Mouse (Mus musculus): Measurements from ENCODE around the gene Clec1b.

Clec1b gene

DNA sequence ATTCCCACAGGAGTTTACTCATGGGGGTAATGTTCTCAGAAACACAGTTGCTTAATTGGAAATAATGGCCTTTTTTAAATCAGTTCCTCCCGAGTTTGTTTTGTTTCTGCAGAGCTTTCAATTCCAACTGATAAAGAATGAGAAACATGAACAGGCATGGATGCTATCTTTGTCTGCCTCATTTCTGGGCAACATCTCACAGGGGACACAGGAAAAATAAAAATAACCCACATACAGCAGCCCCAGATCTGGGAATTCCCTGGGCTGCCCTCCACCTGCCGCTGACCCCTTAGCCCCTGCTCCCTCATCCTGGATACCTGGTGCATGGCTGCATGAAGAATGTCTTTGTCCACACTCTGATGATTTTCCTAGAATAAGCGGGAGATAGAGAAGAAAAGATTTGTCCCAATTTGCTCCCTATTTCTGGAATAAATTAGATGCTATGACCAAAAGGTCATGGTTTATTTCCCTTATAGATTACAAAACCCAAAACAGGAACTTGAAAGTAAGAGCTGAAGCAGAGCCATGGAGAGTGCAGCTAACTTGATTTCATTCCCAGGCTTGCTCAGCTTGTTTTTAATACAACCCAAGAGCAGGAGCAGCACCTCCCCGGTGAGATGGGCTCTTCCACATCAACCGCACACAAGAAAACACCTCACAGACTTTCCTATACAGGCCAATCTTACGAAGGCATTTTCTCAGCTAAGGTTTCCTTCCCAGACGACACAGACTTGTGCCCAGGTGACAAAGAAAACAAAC lies 27.5 kb upstream of the Clec1b start:
- Histone ChIP-seq H3K9me3 (ENCODE audit: low read length) (no peaks in the 10 kb centered on the region), H3K27me3 (ENCODE audit: insufficient read depth, low read length) (no peaks in the 10 kb centered on the region), H3K4me3 (replicated peaks; ENCODE audit: low read length) (no peak overlapping the region), H3K4me1 (replicated peaks; ENCODE audit: low read depth, low read length) (peaks cover 2% of the 10 kb centered on the region; the same call in 1 of the 2 replicates), H3K36me3 (ENCODE audit: insufficient read depth, low read length) (no peaks in the 10 kb centered on the region)
- no peak for TF ChIP-seq POU5F1 (IDR thresholded peaks at IDR 0.05; ENCODE audit: borderline replicate concordance, low read length)
- no peak for TF ChIP-seq CTCF (conservative IDR thresholded peaks at IDR 0.05; ENCODE audit: low read length)
- no peak for TF ChIP-seq NANOG (IDR thresholded peaks at IDR 0.05; ENCODE audit: borderline replicate concordance, low read length)

- H3K9me3 ChIP-seq (ENCODE audit: low read length) = peaks cover 7% of the 10 kb centered on the region
- H3K4me3 ChIP-seq (replicated peaks; ENCODE audit: low read length) = no peak overlapping the region
- no peaks in the 10 kb centered on the region for H3K36me3 ChIP-seq (ENCODE audit: insufficient read depth, low read length)
- H3K27me3 ChIP-seq (ENCODE audit: insufficient read depth, low read length) = no peaks in the 10 kb centered on the region
- TF ChIP-seq POU5F1 (IDR thresholded peaks at IDR 0.05; ENCODE audit: borderline replicate concordance, low read length) = no peak
- no peak for TF ChIP-seq CTCF (conservative IDR thresholded peaks at IDR 0.05; ENCODE audit: low read length)
- TF ChIP-seq NANOG (IDR thresholded peaks at IDR 0.05; ENCODE audit: borderline replicate concordance, low read length) = no peak
- no peaks in the 10 kb centered on the region for H3K4me1 ChIP-seq (replicated peaks; ENCODE audit: low read depth, low read length)
Measured at GRCm38 (mm10) chr6:129374937-129375471, 22.1 kb upstream of the Clec1b start.

GRCm38 (mm10) chr6:129380454-129380853 lies 16.6 kb upstream of the Clec1b start:
- no peak overlapping the region for H3K4me3 ChIP-seq (replicated peaks; ENCODE audit: low read length)
- no peaks in the 10 kb centered on the region for H3K27me3 ChIP-seq (ENCODE audit: insufficient read depth, low read length)
- H3K9me3 ChIP-seq (ENCODE audit: low read length) = peaks cover 7% of the 10 kb centered on the region
- 0 out of 2 replicates have a peak, but pooled peaks cover 3% of the 10 kb centered on the region for H3K4me1 ChIP-seq (replicated peaks; ENCODE audit: low read depth, low read length)
- TF ChIP-seq NANOG (IDR thresholded peaks at IDR 0.05; ENCODE audit: borderline replicate concordance, low read length) = no peak
- no peak for TF ChIP-seq CTCF (conservative IDR thresholded peaks at IDR 0.05; ENCODE audit: low read length)
- TF ChIP-seq POU5F1 (IDR thresholded peaks at IDR 0.05; ENCODE audit: borderline replicate concordance, low read length) = no peak
- H3K36me3 ChIP-seq (ENCODE audit: insufficient read depth, low read length) = no peaks in the 10 kb centered on the region

- no peak overlapping the region for H3K4me3 ChIP-seq (replicated peaks; ENCODE audit: low read length)
- TF ChIP-seq CTCF (conservative IDR thresholded peaks at IDR 0.05; ENCODE audit: low read length) = no peak
- no peak for TF ChIP-seq NANOG (IDR thresholded peaks at IDR 0.05; ENCODE audit: borderline replicate concordance, low read length)
- no peak for TF ChIP-seq POU5F1 (IDR thresholded peaks at IDR 0.05; ENCODE audit: borderline replicate concordance, low read length)
- no peaks in the 10 kb centered on the region for H3K27me3 ChIP-seq (ENCODE audit: insufficient read depth, low read length)
- H3K4me1 ChIP-seq (replicated peaks; ENCODE audit: low read depth, low read length) = 0 out of 2 replicates have a peak, but pooled peaks cover 3% of the 10 kb centered on the region
- peaks cover 3% of the 10 kb centered on the region; the same call in 1 of the 2 replicates for H3K9me3 ChIP-seq (ENCODE audit: low read length)
- no peaks in the 10 kb centered on the region for H3K36me3 ChIP-seq (ENCODE audit: insufficient read depth, low read length)
Measured at GRCm38 (mm10) chr6:129381736-129382135, 15.4 kb upstream of the Clec1b start.

DNA sequence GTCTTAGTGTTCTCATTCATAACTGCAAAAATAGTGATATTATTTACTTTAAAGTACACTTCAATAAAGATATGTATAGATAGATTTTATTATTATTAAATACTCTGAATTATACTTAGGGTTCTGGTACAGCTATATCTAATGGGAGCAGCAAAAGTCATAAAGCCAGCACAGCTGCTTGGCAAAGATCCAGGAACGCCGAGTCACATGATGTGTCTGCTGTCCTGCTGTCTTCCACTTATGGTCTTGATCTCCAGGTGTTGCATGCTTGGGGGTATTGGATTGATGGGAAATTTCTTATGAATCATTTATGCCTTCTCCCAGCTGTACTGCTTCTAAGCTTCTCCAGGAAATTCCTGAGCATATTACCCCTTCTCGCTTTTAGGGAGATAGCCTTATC lies 13.6 kb upstream of the Clec1b start:
- no peaks in the 10 kb centered on the region for H3K9me3 ChIP-seq (ENCODE audit: low read length)
- no peaks in the 10 kb centered on the region for H3K36me3 ChIP-seq (ENCODE audit: insufficient read depth, low read length)
- no peak for TF ChIP-seq NANOG (IDR thresholded peaks at IDR 0.05; ENCODE audit: borderline replicate concordance, low read length)
- no peak for TF ChIP-seq CTCF (conservative IDR thresholded peaks at IDR 0.05; ENCODE audit: low read length)
- TF ChIP-seq POU5F1 (IDR thresholded peaks at IDR 0.05; ENCODE audit: borderline replicate concordance, low read length) = no peak
- H3K4me3 ChIP-seq (replicated peaks; ENCODE audit: low read length) = no peak overlapping the region
- H3K4me1 ChIP-seq (replicated peaks; ENCODE audit: low read depth, low read length) = 0 out of 2 replicates have a peak, but pooled peaks cover 3% of the 10 kb centered on the region
- H3K27me3 ChIP-seq (ENCODE audit: insufficient read depth, low read length) = no peaks in the 10 kb centered on the region

GRCm38 (mm10) chr6:129385000-129385399 lies 12.1 kb upstream of the Clec1b start:
- Histone ChIP-seq H3K27me3 (ENCODE audit: insufficient read depth, low read length) (no peaks in the 10 kb centered on the region), H3K4me3 (replicated peaks; ENCODE audit: low read length) (no peak overlapping the region)

DNA sequence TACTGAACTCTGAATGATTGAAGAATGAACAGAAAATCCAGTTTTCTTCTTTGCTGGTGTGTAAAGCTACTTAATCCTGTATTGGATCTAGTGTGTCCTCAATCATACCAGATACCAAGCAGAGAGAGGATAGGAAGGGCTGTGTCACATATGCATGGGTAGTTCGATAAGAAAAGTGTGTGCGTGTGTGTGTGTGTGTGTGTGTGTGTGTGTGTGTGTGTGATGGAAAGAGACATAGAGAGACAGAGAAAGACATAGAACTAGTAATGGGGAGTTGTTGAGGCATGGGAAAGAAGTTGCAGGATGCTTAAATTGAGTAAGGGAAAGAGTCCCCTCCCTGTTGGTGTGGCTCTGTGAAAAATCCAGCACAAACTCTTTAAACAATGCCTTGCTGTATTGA lies 11.3 kb upstream of the Clec1b start, which contains the start of gene Clec12b:
Gene Clec12b (minus strand): TSS at position 101 of the 400 bp plus-strand sequence.
- Histone ChIP-seq H3K4me3 (replicated peaks; ENCODE audit: low read length) (no peak within 1 kb of the TSS), H3K9me3 (ENCODE audit: low read length) (no peaks in the 10 kb centered on the region), H3K36me3 (ENCODE audit: insufficient read depth, low read length) (no peaks in the 10 kb centered on the region), H3K27me3 (ENCODE audit: insufficient read depth, low read length) (no peaks in the 10 kb centered on the region), H3K4me1 (replicated peaks; ENCODE audit: low read depth, low read length) (0 out of 2 replicates have a peak, but pooled peaks cover 3% of the 10 kb centered on the region)
- no peak for TF ChIP-seq POU5F1 (IDR thresholded peaks at IDR 0.05; ENCODE audit: borderline replicate concordance, low read length)

More at GRCm38 (mm10) chr6:129385000-129385399, 12.1 kb upstream of the Clec1b start:
- H3K36me3 ChIP-seq (ENCODE audit: insufficient read depth, low read length) = no peaks in the 10 kb centered on the region
- H3K9me3 ChIP-seq (ENCODE audit: low read length) = no peaks in the 10 kb centered on the region
- H3K4me1 ChIP-seq (replicated peaks; ENCODE audit: low read depth, low read length) = 0 out of 2 replicates have a peak, but pooled peaks cover 3% of the 10 kb centered on the region
- TF ChIP-seq NANOG (IDR thresholded peaks at IDR 0.05; ENCODE audit: borderline replicate concordance, low read length) (no peak), POU5F1 (IDR thresholded peaks at IDR 0.05; ENCODE audit: borderline replicate concordance, low read length) (no peak), CTCF (conservative IDR thresholded peaks at IDR 0.05; ENCODE audit: low read length) (no peak)

GRCm38 (mm10) chr6:129393087-129393720 lies 3.9 kb upstream of the Clec1b start:
- Histone ChIP-seq H3K4me1 (replicated peaks; ENCODE audit: low read depth, low read length) (no peaks in the 10 kb centered on the region), H3K9me3 (ENCODE audit: low read length) (no peaks in the 10 kb centered on the region), H3K36me3 (ENCODE audit: insufficient read depth, low read length) (no peaks in the 10 kb centered on the region), H3K4me3 (replicated peaks; ENCODE audit: low read length) (no peak overlapping the region), H3K27me3 (ENCODE audit: insufficient read depth, low read length) (no peaks in the 10 kb centered on the region)
- no peak for TF ChIP-seq NANOG (IDR thresholded peaks at IDR 0.05; ENCODE audit: borderline replicate concordance, low read length)
- TF ChIP-seq CTCF (conservative IDR thresholded peaks at IDR 0.05; ENCODE audit: low read length) = peak; percentile 23; the same call in 1 of the 2 replicates

All from E14TG2a.4 (cell line).